Mouse (Mus musculus) embryonic fibroblast, embryonic 13.5 days (primary cell): ENCODE measurements at regions not wholly inside any gene's neighbourhood (a gene's known extent, or its start where the extent isn't known, plus 50 kb on each side); places are given as distances from the start of the nearest gene placed in this dataset.

Source experiments
- H3K27ac ChIP-seq: 2 replicates; pipeline ENCODE4 v1.5.1; 2012; ENCODE audit warnings: low read length, control low read depth, inconsistent platforms; ENCODE audit not compliant: insufficient read depth
- H3K4me1 ChIP-seq: 2 replicates; pipeline ENCODE4 v1.6.1; 2011; ENCODE audit warnings: low read length; ENCODE audit not compliant: control insufficient read depth, insufficient read depth
- H3K4me3 ChIP-seq: 2 replicates; pipeline ENCODE4 v1.5.1; 2011; ENCODE audit warnings: mild to moderate bottlenecking, control low read depth, low read length; ENCODE audit not compliant: insufficient read depth
- CTCF ChIP-seq: IDR thresholded peaks from 2 replicates; pipeline ENCODE4 v1.5.1; 2011; ENCODE audit warnings: mild to moderate bottlenecking, control low read depth, low read length, moderate library complexity, borderline replicate concordance; ENCODE audit not compliant: insufficient read depth
- POLR2A ChIP-seq: IDR thresholded peaks from 2 replicates; pipeline ENCODE4 v1.6.1; 2011; ENCODE audit warnings: low read depth, mild to moderate bottlenecking, control low read depth, low read length, moderate library complexity

- no peaks in the 10 kb centered on the region for H3K4me1 ChIP-seq
- no peak overlapping the region for H3K27ac ChIP-seq
- no peak for TF ChIP-seq CTCF
- no peak for TF ChIP-seq POLR2A
- H3K4me3 ChIP-seq: no peak overlapping the region
Observed at GRCm38 (mm10) chr2:57424879-57425278, 187.4 kb downstream of the Gpd2 start.

GRCm38 (mm10) chr2:57425439-57425838, 188.0 kb downstream of the Gpd2 start:
- TF ChIP-seq POLR2A (no peak), CTCF (no peak)
- Histone ChIP-seq H3K4me3 (no peak overlapping the region), H3K4me1 (no peaks in the 10 kb centered on the region), H3K27ac (no peak overlapping the region)

- H3K4me1 ChIP-seq: no peaks in the 10 kb centered on the region
- TF ChIP-seq POLR2A (no peak), CTCF (no peak)
- H3K4me3 ChIP-seq: no peak overlapping the region
- no peak overlapping the region for H3K27ac ChIP-seq
Observed at GRCm38 (mm10) chr2:57450996-57451770, 213.7 kb downstream of the Gpd2 start.

GRCm38 (mm10) chr2:57453896-57454679, 216.7 kb downstream of the Gpd2 start:
- no peaks in the 10 kb centered on the region for H3K4me1 ChIP-seq
- no peak overlapping the region for H3K27ac ChIP-seq
- H3K4me3 ChIP-seq: no peak overlapping the region
- TF ChIP-seq POLR2A (no peak), CTCF (no peak)

GRCm38 (mm10) chr2:57459901-57460300, 222.5 kb downstream of the Gpd2 start:
- no peak for TF ChIP-seq CTCF
- TF ChIP-seq POLR2A: no peak
- H3K4me1 ChIP-seq: no peaks in the 10 kb centered on the region
- no peak overlapping the region for H3K4me3 ChIP-seq
- H3K27ac ChIP-seq: no peak overlapping the region

- no peak overlapping the region for H3K4me3 ChIP-seq
Observed at GRCm38 (mm10) chr2:57473873-57474272, 236.4 kb downstream of the Gpd2 start.

GRCm38 (mm10) chr2:57492116-57492515, 254.7 kb downstream of the Gpd2 start:
- H3K27ac ChIP-seq: no peak overlapping the region
- no peaks in the 10 kb centered on the region for H3K4me1 ChIP-seq
- no peak overlapping the region for H3K4me3 ChIP-seq
- no peak for TF ChIP-seq POLR2A
- no peak for TF ChIP-seq CTCF

More at GRCm38 (mm10) chr2:57473873-57474272, 236.4 kb downstream of the Gpd2 start:
- no peak overlapping the region for H3K27ac ChIP-seq
- H3K4me1 ChIP-seq: no peaks in the 10 kb centered on the region
- no peak for TF ChIP-seq POLR2A
- TF ChIP-seq CTCF: no peak

- TF ChIP-seq POLR2A (no peak), CTCF (no peak)
- H3K27ac ChIP-seq: no peak overlapping the region
Observed at GRCm38 (mm10) chr2:57492914-57493621, 255.6 kb downstream of the Gpd2 start.

GRCm38 (mm10) chr2:57496315-57496954, 259.0 kb downstream of the Gpd2 start:
- TF ChIP-seq CTCF (no peak), POLR2A (no peak)

More at GRCm38 (mm10) chr2:57492914-57493621, 255.6 kb downstream of the Gpd2 start:
- H3K4me3 ChIP-seq: no peak overlapping the region
- H3K4me1 ChIP-seq: no peaks in the 10 kb centered on the region

GRCm38 (mm10) chr2:57497933-57498332, 260.5 kb downstream of the Gpd2 start:
- TF ChIP-seq CTCF (no peak), POLR2A (no peak)
- H3K4me1 ChIP-seq: no peaks in the 10 kb centered on the region
- no peak overlapping the region for H3K27ac ChIP-seq
- no peak overlapping the region for H3K4me3 ChIP-seq

More at GRCm38 (mm10) chr2:57496315-57496954, 259.0 kb downstream of the Gpd2 start:
- H3K27ac ChIP-seq: no peak overlapping the region
- no peaks in the 10 kb centered on the region for H3K4me1 ChIP-seq
- no peak overlapping the region for H3K4me3 ChIP-seq
